Mouse (Mus musculus) lung, postnatal 4 days (tissue): ENCODE data around the gene Ddx10.
A peak's percentile ranks its signal among the peaks of the same experiment; 100 is the strongest.

Source experiments
- DNase-seq, 2 experiments: peaks; one replicate each; pipeline ENCODE4 v3.0.0; 2021

The Ddx10 gene

DNA sequence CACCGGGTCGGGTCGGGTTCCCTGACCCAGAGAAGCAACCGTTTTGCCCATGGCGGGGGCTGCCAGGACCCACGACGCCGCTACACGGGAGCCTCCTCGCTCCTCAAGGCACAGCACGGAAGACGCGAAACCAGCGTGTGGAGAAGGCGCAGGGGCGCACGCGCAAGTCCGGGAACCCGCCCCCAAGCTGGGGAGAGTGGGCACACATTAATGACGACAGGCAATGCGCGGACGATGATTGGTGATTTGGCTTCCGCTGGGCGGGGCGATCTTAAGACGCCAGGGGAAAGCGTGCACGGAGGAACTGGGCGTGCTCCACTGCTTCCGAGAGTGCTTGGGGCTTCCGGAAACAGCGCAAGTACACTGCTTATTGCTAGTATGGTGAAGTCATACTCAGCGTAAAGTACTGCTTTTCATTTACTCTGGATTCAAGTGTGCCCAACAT is at the start of gene Ddx10:
Ddx10 (minus strand) TSS at position 101 of the 445 bp plus-strand sequence.
- DNase-seq, result peak; percentile 98

GRCm38 (mm10) chr9:53292833-53293232 is 45.0 kb upstream of the Ddx10 start:
- no peak for DNase-seq

DNA sequence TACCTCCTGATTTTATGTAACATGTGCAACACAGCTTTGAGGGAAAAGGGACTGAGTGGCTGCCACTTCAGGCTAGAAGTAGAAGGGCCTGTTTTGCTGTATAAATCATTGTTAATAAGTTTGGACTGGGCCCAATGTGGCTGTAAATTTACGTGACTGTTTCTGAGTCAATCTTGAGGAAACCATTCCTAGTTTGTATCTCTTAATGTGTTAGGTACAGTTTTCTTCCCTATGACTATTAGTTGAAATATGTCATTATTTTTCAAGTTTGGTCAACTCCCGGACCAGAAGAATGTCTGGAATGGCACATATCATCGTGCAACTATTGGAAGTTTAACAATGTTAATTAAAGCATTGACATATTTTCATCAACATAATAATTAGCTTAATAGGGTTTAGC is 42.2 kb upstream of the Ddx10 start:
- DNase-seq, result no peak

DNA sequence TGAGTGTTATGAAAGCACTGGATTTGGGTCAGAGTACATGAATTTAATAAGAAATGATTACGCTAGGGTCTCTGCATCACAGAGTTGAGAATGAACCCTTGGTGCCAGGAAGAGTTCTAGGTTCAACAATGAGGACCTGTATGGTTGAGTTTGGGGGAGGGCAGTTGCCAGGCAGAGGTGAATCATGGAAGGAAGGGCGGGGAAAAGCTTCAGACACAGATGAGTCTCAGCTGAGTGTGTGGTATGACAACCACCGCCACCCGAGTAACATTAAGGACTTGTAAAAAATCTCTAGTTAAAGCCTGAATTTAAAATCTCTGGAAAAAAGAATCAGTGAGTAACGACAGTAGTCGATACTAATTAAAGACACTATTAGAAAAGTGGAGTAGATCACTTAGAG is 38.9 kb upstream of the Ddx10 start:
- no peak for DNase-seq

- no peak for DNase-seq
Observed at GRCm38 (mm10) chr9:53278997-53279396, 31.1 kb upstream of the Ddx10 start.

GRCm38 (mm10) chr9:53276381-53276780 is 28.5 kb upstream of the Ddx10 start:
- DNase-seq, result no peak

DNA sequence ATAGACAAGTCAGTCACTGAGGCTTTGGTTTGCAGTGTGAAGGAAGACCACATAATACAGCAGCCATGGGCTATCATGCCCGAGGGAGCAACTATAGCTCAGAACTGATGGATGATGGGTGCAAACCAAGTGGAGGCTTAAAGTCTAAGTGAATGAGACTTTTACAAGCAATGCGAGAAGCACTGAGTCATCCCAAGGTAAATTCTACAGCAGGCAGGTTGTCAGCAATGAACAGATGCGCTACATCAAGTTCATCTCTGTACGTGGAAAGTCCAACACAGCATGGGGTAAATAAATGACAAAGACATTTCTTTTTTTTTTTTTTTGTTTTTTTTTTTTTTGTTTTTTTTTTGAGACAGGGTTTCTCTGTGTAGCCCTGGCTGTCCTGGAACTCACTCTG is 24.9 kb upstream of the Ddx10 start:
- DNase-seq, result no peak

- DNase-seq, result no peak
Observed at GRCm38 (mm10) chr9:53272207-53272606, 24.4 kb upstream of the Ddx10 start.

DNA sequence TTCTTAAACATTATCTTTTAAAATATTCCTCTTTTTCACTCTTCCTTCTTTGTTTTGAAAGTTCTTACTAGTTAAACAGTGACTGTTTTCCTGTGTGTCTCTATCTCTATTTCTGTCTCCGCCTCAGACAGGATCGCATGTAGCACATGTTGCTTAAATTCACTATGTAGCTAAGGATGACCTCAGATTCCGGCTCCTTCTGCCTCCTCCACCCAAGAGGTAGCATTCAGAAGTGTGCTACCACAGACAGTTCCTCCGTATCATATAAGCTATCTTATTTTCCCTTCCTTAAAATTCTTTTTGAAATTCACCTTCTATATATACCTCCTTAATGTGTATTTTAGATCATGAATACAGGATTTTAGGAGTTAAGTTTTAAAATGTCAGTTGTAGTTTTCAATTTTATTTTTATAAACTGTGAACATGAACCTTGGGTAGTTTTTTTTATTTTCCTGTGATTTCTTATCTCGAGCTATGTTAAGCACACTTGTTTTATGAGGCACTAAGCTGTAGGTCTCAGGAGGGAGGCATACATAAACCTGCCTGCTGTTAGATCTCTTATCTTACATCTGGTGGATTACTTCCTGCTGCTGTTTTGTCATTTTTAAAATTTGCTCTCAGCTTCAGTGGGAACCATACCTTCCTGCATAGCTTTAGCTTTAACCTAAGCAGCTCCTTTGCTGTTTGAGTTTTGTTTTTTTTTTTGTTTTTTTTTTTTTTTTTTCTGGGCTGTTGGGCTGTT is 23.6 kb upstream of the Ddx10 start:
- no peak for DNase-seq

DNA sequence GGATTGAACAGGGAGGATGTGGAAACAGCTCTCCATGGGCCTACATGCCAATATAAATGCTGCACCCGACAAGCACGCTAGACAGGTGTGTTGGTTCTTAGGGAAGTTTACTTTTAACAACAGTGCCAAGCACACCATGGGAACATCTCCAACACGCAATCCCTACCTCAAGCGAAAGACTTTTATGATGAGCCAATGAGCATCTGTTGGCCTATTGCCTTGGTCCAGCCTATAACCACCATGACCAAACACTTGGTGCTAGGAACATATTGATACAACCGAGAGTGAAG is 21.6 kb upstream of the Ddx10 start:
- no peak for DNase-seq

DNA sequence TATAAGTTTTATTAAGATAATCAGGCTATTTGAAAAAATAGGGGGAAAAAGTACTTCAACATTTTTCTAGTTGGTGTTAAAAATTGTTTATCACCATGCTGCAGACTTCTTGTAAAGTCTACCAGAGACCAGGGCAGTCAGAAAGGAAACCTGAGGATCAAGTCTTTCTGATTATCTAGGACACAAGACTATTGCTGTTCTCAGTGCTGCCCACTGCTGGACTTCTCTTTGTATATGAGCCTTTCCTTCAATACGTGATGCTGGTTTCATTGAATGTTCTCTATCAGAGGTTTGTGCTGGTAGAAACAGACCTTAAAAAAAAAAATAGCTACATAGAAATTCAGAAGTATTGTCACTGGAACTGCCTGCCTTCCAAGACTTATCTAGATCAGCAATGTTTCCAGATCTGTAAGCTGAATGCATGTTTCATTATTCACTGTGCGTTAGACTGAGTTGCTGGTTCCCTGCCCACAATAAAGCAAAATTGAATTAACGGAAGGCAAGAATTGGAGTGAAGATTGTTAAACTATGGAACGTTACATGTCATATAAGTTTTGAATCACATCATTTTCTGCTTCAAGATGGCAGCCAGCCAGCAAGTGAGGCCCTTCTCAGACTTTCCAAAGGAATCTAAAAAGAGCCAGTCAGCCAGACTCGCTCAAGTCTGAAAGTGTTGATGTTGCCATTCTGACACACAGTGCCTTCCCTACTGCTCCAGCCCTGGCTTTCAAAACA is 21.0 kb upstream of the Ddx10 start:
- peak; percentile 53 to 60 for DNase-seq

- peak in 1 of 2 experiments; percentile 30 for DNase-seq
Observed at GRCm38 (mm10) chr9:53268036-53268435, 20.2 kb upstream of the Ddx10 start.

DNA sequence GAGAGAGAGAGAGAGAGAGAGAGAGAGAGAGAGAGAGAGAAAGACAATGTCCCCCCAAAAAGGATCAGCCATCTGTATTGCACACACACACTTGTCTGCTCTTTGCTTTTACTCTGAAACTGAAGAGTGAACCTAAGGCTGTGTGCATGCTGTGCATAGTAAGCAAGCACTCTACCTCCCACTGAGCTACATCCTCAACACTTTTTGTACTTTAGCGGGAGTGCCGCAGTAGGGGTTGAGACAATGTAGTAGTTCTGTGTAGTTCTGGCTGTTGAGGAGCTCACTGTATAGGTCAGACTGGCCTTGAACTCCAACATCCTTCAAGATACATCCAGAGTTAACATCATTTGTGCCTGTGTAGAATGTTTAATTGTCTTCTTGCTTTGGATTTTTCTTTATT is 17.7 kb upstream of the Ddx10 start:
- DNase-seq, result no peak

GRCm38 (mm10) chr9:53264387-53264786 is 16.5 kb upstream of the Ddx10 start:
- DNase-seq, result peak in 1 of 2 experiments; percentile 29

GRCm38 (mm10) chr9:53258199-53258598 is 10.3 kb upstream of the Ddx10 start:
- DNase-seq, result no peak

GRCm38 (mm10) chr9:53257772-53258171 is 9.9 kb upstream of the Ddx10 start:
- DNase-seq, result peak; percentile 9 to 26

DNA sequence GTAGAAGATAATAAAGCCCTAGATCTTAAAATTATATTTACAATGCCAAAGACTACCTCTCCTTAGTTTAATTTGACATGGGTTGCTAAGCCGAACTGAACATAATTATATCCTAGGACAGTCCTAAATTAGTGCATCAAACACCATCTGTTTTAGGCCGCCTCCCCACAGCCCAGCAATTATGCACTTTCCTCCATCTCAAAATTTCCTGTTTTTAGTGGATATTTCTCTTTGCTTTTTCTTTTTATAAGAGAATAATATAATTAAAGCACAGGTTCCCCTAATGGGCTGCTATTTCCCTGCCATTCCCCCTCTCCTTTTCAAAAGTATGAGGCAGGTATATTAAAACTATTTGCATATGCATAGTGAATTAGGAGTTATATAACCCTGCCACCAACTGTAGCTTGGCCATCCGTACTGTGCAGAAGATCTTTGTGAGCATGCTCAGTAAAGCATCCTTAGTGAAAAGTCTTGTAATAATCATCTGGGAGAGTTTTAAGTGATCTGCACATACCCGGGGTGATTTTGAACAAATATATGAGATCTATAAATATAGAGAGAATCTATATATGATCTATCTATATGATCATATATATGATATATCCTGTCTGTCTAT is 8.9 kb upstream of the Ddx10 start:
- DNase-seq, result no peak

DNA sequence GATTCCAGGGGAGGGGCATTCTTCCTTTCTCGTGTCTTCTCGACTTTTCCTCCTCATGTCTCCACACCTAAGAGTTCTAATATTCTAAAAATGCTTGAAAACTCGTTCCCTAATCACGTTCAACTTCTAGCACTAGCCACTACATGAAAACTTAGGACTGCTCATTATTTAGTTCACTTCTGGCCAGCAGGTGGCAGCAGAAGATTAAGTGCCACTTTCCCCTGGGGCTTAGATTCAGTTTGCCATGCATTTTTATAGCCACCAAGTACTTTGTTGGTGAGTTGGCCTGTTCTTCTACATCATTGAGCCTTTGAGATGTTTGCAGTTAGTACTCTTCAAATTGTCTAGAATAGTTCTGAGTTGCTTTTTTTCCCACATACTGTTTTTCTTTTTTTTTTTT is 6.5 kb upstream of the Ddx10 start:
- DNase-seq, result peak; percentile 59 to 82

DNA sequence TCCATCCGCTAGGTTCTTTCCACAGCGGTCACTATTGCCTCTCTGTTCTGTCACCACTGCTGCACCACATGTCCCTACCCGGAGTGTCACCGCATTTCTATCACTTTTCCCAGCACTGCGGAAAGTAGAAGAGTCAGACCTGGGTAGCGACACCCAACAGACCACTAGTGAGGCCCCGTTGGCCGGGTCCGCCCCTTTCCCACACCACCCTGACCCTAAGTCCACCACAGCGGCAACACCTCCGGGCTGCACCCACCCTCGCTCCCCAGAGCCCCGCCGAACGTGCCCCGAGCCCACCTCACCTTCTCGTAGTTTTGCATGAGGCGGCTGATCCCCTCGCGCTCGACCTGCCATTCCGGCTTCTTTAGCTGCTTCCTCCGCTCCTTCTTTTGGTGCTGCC is 337 bp downstream of the Ddx10 start:
- no peak for DNase-seq

GRCm38 (mm10) chr9:53218181-53218580 is 29.7 kb downstream of the Ddx10 start:
- DNase-seq, result no peak

GRCm38 (mm10) chr9:53208283-53208682 is 39.6 kb downstream of the Ddx10 start:
- DNase-seq, result no peak

- DNase-seq, result no peak
Observed at GRCm38 (mm10) chr9:53174590-53174989, 73.3 kb downstream of the Ddx10 start.

GRCm38 (mm10) chr9:53173258-53173657 is 74.6 kb downstream of the Ddx10 start:
- no peak for DNase-seq

- DNase-seq, result peak in 1 of 2 experiments; percentile 54
Observed at GRCm38 (mm10) chr9:53144266-53144665, 103.6 kb downstream of the Ddx10 start.
